Mouse (Mus musculus): ENCODE results near the gene Abcc6.
"Not testable (repeated sequence)": the region's sequence is repeated elsewhere in the genome, so short reads cannot be mapped to it uniquely, and the experiment has no call there.

The Abcc6 gene

GRCm38 (mm10) chr7:46025436-46025835 lies 4.7 kb downstream of the Abcc6 start:
- no peak for DNase-seq

GRCm38 (mm10) chr7:46021951-46022350 lies 8.2 kb downstream of the Abcc6 start:
- DNase-seq: no peak

GRCm38 (mm10) chr7:46019594-46019993 lies 10.5 kb downstream of the Abcc6 start:
- DNase-seq: no peak

GRCm38 (mm10) chr7:46013266-46014010 lies 16.7 kb downstream of the Abcc6 start:
- DNase-seq: peak; percentile 14 to 23

GRCm38 (mm10) chr7:46012121-46012520 lies 18.0 kb downstream of the Abcc6 start:
- no peak for DNase-seq

GRCm38 (mm10) chr7:46009578-46009977 lies 20.5 kb downstream of the Abcc6 start:
- peak; percentile 66 to 79 for DNase-seq

- no peak for DNase-seq
Measured at GRCm38 (mm10) chr7:46002748-46003147, 27.4 kb downstream of the Abcc6 start.

GRCm38 (mm10) chr7:46000577-46000976 lies 29.5 kb downstream of the Abcc6 start:
- DNase-seq: no peak

- DNase-seq: no peak
Measured at GRCm38 (mm10) chr7:45992470-45992869, 37.6 kb downstream of the Abcc6 start.

GRCm38 (mm10) chr7:45988344-45988743 lies 41.8 kb downstream of the Abcc6 start:
- no peak for DNase-seq

- no peak for DNase-seq
Measured at GRCm38 (mm10) chr7:45986893-45987292, 43.2 kb downstream of the Abcc6 start.

- no peak for DNase-seq
Measured at GRCm38 (mm10) chr7:45981612-45982011, 48.5 kb downstream of the Abcc6 start.

GRCm38 (mm10) chr7:45974512-45974911 lies 55.6 kb downstream of the Abcc6 start:
- no peak for DNase-seq

- DNase-seq: no peak
Measured at GRCm38 (mm10) chr7:45974103-45974502, 56.0 kb downstream of the Abcc6 start.

GRCm38 (mm10) chr7:45973271-45973687 lies 56.8 kb downstream of the Abcc6 start:
- DNase-seq: no peak

GRCm38 (mm10) chr7:45971831-45972723 lies 58.0 kb downstream of the Abcc6 start:
- no peak for DNase-seq

- DNase-seq: no peak
Measured at GRCm38 (mm10) chr7:45956611-45957010, 73.5 kb downstream of the Abcc6 start.

- no peak for DNase-seq
Measured at GRCm38 (mm10) chr7:45949061-45949460, 81.0 kb downstream of the Abcc6 start.

- DNase-seq: peak in 1 of 2 experiments; percentile 45
Measured at GRCm38 (mm10) chr7:45943280-45943679, 86.8 kb downstream of the Abcc6 start.

GRCm38 (mm10) chr7:45941986-45942385 lies 88.1 kb downstream of the Abcc6 start:
- DNase-seq: no peak

GRCm38 (mm10) chr7:45939836-45940235 lies 90.3 kb downstream of the Abcc6 start:
- peak; percentile 60 to 79 for DNase-seq

- DNase-seq: peak; percentile 62 to 83
Measured at GRCm38 (mm10) chr7:45935114-45935513, 95.0 kb downstream of the Abcc6 start.

GRCm38 (mm10) chr7:45933766-45934165 lies 96.3 kb downstream of the Abcc6 start:
- DNase-seq: not testable (repeated sequence)

GRCm38 (mm10) chr7:45929688-45930087 lies 100.4 kb downstream of the Abcc6 start:
- no peak for DNase-seq

Measured in kidney, postnatal 36 days (tissue).